Mouse (Mus musculus) heart, postnatal 0 days (tissue): ENCODE results near the gene Gm28305.

Experiments used
- CTCF ChIP-seq: IDR thresholded peaks from 2 replicates; pipeline ENCODE4 v1.5.1; 2016; ENCODE audit warnings: antibody characterized with exemption, control low read depth, low read depth
- EP300 ChIP-seq: IDR thresholded peaks from 2 replicates; pipeline ENCODE4 v1.6.1; 2016; ENCODE audit warnings: antibody characterized with exemption, low read depth

- TF ChIP-seq EP300 (no peak), CTCF (no peak)
Observed at GRCm38 (mm10) chr9:104102901-104103300, 62.4 kb downstream of the Gm28305 start.
